Mouse (Mus musculus): Measurements from ENCODE around the gene Poln.

DNA sequence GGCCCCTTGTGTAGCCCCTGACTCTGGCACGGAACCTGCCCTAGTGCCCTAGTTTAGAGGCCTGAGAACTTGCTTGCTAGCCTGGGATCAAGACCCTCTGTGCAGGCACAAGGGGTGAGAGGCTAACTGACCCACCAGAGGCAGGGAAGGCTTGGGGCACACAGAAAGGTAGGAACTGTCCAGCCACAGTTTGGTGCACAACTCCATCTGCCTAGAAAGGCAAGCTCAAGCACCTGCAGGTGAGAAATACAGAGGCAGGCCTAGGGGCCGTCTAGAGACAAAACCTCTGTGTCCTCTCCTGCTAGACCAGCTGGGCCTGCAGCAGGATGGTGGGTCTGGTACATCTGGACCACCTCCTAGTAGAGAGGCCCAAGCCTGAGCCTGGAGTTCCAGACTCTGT, 4.8 kb upstream of the Poln start:
- no peak for TF ChIP-seq POLR2A (IDR thresholded peaks at IDR 0.05; ENCODE audit: borderline replicate concordance, control insufficient read depth, low read depth, low read length)
- TF ChIP-seq CTCF (IDR thresholded peaks at IDR 0.05; ENCODE audit: control insufficient read depth, insufficient read depth, low read length) = no peak
